Mouse (Mus musculus) stomach, embryonic 15.5 days (tissue): ENCODE measurements around the gene Cox17. TPM values are rescaled to one million over a fixed set of nuclear protein-coding genes. Genes with fewer than 3 reads are reported as not detected.

Experiments used
- ATAC-seq: fragments of 200-750 bp; cut with Nextera tagmentation; 2 replicates; pipeline ENCODE4 v1.8.0; 2017; ENCODE audit warnings: low read depth, moderate number of reproducible peaks, moderate TSS enrichment; ENCODE audit not compliant: insufficient read depth, low FRiP score
- H3K27ac ChIP-seq: fragments of 300-500 bp; sonication (generic); 2 replicates; pipeline ENCODE4 v1.5.1; 2015; ENCODE audit warnings: mild to moderate bottlenecking, inconsistent platforms
- H3K27me3 ChIP-seq: fragments of 300-500 bp; sonication (generic); replicated peaks from 2 replicates; pipeline ENCODE4 v1.6.1; 2015; ENCODE audit warnings: inconsistent platforms
- H3K36me3 ChIP-seq: fragments of 300-500 bp; sonication (generic); 2 replicates; pipeline ENCODE4 v1.6.1; 2015; ENCODE audit warnings: inconsistent platforms
- H3K4me1 ChIP-seq: fragments of 300-500 bp; sonication (generic); 2 replicates; pipeline ENCODE4 v1.6.1; 2015; ENCODE audit warnings: inconsistent platforms
- H3K4me2 ChIP-seq: fragments of 300-500 bp; sonication (generic); 2 replicates; pipeline ENCODE4 v1.6.1; 2015; ENCODE audit warnings: mild to moderate bottlenecking, inconsistent platforms
- H3K4me3 ChIP-seq: fragments of 300-500 bp; sonication (generic); replicated peaks from 2 replicates; pipeline ENCODE4 v1.5.1; 2015; ENCODE audit warnings: inconsistent platforms
- H3K9ac ChIP-seq: fragments of 300-500 bp; sonication (generic); 2 replicates; pipeline ENCODE4 v1.6.1; 2015; ENCODE audit warnings: inconsistent platforms
- H3K9me3 ChIP-seq: fragments of 300-500 bp; sonication (generic); 2 replicates; pipeline ENCODE4 v1.6.1; 2016; ENCODE audit warnings: inconsistent platforms
- WGBS: fragments of 180-500 bp; shearing (Covaris S2); methylation state at CpG from one replicate; pipeline ENCODE4 v1.1.7; 2015; 5-methylcytosine and 5-hydroxymethylcytosine counted together
- polyA plus RNA-seq: library from polyadenylated mRNA; unstranded; fragments of >200 nt; fragmentation: Nextera tagmentation; extraction: Ambion mirVana; gene quantifications from 2 replicates; pipeline ENCODE4 v1.2.1, GENCODE M21; 2015

Gene Cox17
- polyA plus RNA-seq, 1 experiment from 2014 or later: 181 TPM

DNA sequence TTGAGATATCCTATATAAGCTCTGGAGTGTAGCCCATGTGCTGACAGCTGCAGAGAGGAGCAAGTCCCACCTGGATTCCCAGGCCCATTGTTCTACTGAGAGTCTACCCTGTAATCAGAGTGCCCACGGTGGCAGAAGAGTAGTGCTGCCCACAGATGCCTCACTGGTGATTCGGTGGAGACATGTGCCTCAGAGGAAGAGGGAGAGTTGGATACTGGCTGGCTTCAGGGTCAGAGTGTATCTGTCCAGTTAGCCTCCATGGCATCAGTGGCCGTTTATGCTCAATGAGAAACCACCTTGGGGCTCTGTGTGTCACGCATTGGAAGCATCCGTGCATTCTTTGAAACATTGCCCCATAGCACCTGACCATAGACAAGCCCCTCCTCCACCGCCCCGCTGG lies 16.9 kb downstream of the Cox17 start:
- H3K9ac ChIP-seq: no peak overlapping the region
- no peak overlapping the region for H3K27ac ChIP-seq
- no peaks in the 10 kb centered on the region for H3K27me3 ChIP-seq
- H3K36me3 ChIP-seq: no peaks in the 10 kb centered on the region
- 79% methylated on average over 7 of the region's 7 CpGs for WGBS
- no peaks in the 10 kb centered on the region for H3K9me3 ChIP-seq
- no peak overlapping the region for H3K4me2 ChIP-seq
- ATAC-seq: no peak
- H3K4me1 ChIP-seq: peaks cover 8% of the 10 kb centered on the region
- no peak overlapping the region for H3K4me3 ChIP-seq

DNA sequence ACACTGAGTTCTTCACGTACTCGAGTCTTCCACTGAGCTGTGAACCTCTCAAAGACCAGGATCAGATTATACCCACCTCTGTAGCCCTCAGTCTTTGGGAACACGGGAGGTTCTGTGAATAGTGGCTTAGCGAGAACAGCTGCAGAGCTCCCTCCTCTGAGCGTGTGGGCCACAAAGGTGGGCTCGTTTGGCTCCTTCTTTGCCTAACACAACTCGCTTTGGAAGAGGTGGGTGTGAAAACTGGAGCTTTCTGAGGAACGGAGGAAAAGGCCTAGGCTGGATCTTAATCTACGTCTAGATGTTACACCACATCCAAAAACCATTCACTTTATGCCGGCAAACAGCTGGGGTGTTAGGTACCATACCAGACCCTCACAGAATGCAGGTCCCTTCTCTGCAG lies 18.6 kb downstream of the Cox17 start:
- Histone ChIP-seq H3K27ac (no peak overlapping the region), H3K4me1 (peaks cover 8% of the 10 kb centered on the region), H3K27me3 (no peaks in the 10 kb centered on the region), H3K4me2 (no peak overlapping the region), H3K4me3 (no peak overlapping the region), H3K9me3 (no peaks in the 10 kb centered on the region), H3K9ac (no peak overlapping the region), H3K36me3 (no peaks in the 10 kb centered on the region)
- WGBS: 84% methylated on average over 10 of the region's 10 CpGs
- ATAC-seq: no peak

- Histone ChIP-seq H3K9me3 (no peaks in the 10 kb centered on the region), H3K4me2 (no peak overlapping the region), H3K36me3 (no peaks in the 10 kb centered on the region), H3K27me3 (no peaks in the 10 kb centered on the region), H3K27ac (no peak overlapping the region), H3K9ac (no peak overlapping the region), H3K4me3 (no peak overlapping the region), H3K4me1 (peaks cover 8% of the 10 kb centered on the region)
- WGBS: 76% methylated on average over 4 of the region's 4 CpGs
- ATAC-seq: no peak
Measured at GRCm38 (mm10) chr16:38366231-38366630, 19.4 kb downstream of the Cox17 start.

DNA sequence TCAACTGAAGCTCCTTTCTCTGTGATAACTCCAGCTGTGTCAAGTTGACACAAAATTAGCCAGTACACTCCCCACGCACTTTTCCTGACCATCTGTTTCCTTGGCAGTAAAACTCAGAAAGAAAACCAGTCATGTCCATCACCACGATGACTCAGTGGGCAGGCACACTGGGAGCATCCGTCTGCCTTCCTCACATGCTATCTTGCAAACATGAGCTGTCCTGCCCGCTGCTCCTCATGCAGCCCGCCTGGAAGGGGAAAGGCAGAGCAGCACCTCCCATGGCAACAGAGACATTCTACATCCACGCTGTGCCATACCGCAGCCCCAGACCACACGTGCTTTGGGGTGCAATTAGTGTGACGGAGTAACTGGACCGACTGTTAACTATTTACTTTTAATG lies 21.5 kb downstream of the Cox17 start:
- Histone ChIP-seq H3K36me3 (no peaks in the 10 kb centered on the region), H3K27me3 (no peaks in the 10 kb centered on the region), H3K9me3 (no peaks in the 10 kb centered on the region), H3K4me3 (no peak overlapping the region), H3K9ac (no peak overlapping the region), H3K4me2 (no peak overlapping the region), H3K27ac (no peak overlapping the region), H3K4me1 (no peaks in the 10 kb centered on the region)
- ATAC-seq: no peak
- WGBS: 60% methylated on average over 10 of the region's 10 CpGs

DNA sequence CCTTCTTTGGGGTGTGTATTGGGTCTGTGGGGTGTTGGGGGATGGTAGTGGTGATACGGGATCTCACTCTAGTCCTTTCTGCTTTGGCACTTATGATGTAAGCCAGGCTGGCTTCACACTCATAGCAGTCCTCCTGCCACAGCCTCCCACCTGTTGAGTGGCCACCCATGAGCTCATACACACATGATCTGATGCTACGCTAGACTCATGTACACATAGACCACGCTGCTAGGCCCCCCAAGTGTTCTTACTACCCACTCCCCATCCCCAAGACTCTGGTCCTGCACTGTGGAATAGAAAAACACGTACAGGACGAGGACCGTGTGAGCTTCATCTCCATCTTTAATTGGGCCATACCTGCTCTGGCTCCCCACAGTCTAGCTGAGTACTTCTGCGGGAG lies 22.2 kb downstream of the Cox17 start:
- H3K9ac ChIP-seq: no peak overlapping the region
- H3K4me3 ChIP-seq: no peak overlapping the region
- H3K36me3 ChIP-seq: no peaks in the 10 kb centered on the region
- no peaks in the 10 kb centered on the region for H3K9me3 ChIP-seq
- H3K4me2 ChIP-seq: no peak overlapping the region
- no peak for ATAC-seq
- H3K27me3 ChIP-seq: no peaks in the 10 kb centered on the region
- H3K27ac ChIP-seq: no peak overlapping the region
- no peaks in the 10 kb centered on the region for H3K4me1 ChIP-seq
- WGBS: 83% methylated on average over 7 of the region's 7 CpGs

- ATAC-seq: no peak
- Histone ChIP-seq H3K4me3 (no peak overlapping the region), H3K4me2 (no peak overlapping the region), H3K27me3 (no peaks in the 10 kb centered on the region), H3K4me1 (no peaks in the 10 kb centered on the region), H3K9ac (no peak overlapping the region), H3K27ac (no peak overlapping the region), H3K36me3 (no peaks in the 10 kb centered on the region), H3K9me3 (no peaks in the 10 kb centered on the region)
- WGBS: 84% methylated on average over 8 of the region's 8 CpGs
Measured at GRCm38 (mm10) chr16:38369431-38369830, 22.6 kb downstream of the Cox17 start.

DNA sequence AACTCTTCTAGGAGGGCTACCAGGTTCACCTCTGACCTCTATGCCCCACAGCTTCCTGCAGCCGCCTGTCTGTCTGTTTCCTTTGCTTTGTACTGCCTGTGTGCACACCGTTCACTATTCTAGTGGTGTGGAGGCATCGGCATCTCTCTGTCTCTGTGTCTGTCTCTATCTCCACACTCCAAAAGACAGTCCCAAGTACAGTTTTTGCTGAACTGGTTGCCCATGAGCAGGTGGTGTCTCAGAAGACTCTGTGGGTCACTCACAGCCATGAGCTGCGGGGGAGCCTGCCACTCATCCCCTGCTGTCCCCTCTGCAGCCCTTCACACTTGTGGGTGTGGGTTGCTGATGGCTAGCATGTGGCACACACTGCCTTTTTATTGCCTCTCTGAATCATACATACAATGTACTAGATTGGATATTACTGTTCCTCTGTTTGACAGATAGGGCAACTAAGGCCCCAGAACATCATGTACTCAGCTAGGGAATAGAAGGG lies 23.2 kb downstream of the Cox17 start:
- no peak overlapping the region for H3K4me3 ChIP-seq
- 82% methylated on average over 4 of the region's 4 CpGs for WGBS
- no peaks in the 10 kb centered on the region for H3K36me3 ChIP-seq

DNA sequence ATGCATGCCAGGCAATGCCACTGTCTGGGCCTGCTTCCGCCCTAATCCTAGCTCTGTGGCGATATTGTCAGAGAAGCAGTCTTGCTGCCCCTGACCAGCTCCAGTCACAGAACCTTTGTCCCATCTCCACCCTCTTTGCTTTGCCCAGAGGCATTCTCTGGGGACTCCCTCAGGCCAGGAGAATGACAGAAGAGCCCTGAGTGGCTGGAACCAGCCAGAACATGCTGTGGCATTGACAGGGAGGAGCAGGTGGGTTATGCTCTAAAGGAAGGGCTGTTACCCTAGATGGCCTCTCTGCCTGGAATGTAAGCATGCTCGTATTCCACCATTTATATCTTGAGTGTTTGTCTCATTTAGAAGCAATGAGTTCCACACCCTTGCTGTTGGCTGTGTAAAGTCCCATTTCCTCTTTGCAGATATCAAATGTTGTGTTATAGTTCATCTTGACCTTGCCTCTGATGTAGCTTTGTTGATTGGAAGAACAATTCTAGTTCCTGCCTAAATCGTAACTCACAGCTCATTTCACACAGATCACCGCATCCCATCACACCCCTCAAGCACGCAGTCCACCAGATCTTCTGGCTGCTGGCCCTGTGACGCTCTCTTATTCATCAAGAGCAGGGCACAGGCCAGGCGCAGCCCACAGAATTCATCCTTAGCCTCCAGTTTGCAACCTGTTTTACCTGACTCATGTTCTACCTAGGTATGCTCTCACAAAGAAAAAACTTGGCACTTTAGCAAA lies 24.0 kb downstream of the Cox17 start:
- Histone ChIP-seq H3K4me1 (no peaks in the 10 kb centered on the region), H3K4me2 (no peak overlapping the region), H3K36me3 (no peaks in the 10 kb centered on the region), H3K27ac (no peak overlapping the region), H3K27me3 (no peaks in the 10 kb centered on the region), H3K9me3 (no peaks in the 10 kb centered on the region), H3K9ac (no peak overlapping the region), H3K4me3 (no peak overlapping the region)
- no peak for ATAC-seq
- WGBS: 73% methylated on average over 8 of the region's 8 CpGs

More for the DNA sequence above, 23.2 kb downstream of the Cox17 start:
- no peak for ATAC-seq
- Histone ChIP-seq H3K9ac (no peak overlapping the region), H3K27ac (no peak overlapping the region), H3K27me3 (no peaks in the 10 kb centered on the region), H3K4me1 (no peaks in the 10 kb centered on the region), H3K4me2 (no peak overlapping the region), H3K9me3 (no peaks in the 10 kb centered on the region)

- peak; percentile 87 for ATAC-seq
- 85% methylated on average over 15 of the region's 15 CpGs for WGBS
Measured at GRCm38 (mm10) chr16:38371705-38372296, 25.0 kb downstream of the Cox17 start.

DNA sequence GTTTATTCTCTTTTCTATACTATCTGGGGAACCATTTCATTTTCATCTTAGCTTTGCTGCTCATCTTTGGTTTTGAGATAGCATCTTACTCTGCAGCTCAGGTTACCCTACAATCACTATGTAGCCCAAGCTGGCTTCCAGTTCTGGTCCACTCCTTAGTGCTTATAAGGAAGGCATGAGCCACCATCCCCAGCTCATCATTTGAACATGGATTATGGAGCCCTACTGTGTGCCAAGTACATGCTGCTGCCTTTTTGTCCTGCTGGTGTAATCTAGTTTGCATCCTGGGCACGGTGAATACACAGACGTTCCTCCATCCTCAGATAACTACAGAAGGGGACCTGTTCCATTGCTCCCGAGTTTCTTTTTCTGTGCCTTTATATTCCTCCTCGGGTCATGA lies 26.1 kb downstream of the Cox17 start:
- Histone ChIP-seq H3K27me3 (no peaks in the 10 kb centered on the region), H3K9ac (no peak overlapping the region), H3K4me2 (no peak overlapping the region), H3K4me1 (peaks cover 5% of the 10 kb centered on the region; the same call in 1 of the 2 replicates), H3K9me3 (no peaks in the 10 kb centered on the region), H3K4me3 (no peak overlapping the region), H3K36me3 (no peaks in the 10 kb centered on the region), H3K27ac (no peak overlapping the region)
- no peak for ATAC-seq
- 88% methylated on average over 4 of the region's 4 CpGs for WGBS

More at GRCm38 (mm10) chr16:38371705-38372296, 25.0 kb downstream of the Cox17 start:
- Histone ChIP-seq H3K27ac (no peak overlapping the region), H3K9me3 (no peaks in the 10 kb centered on the region), H3K27me3 (no peaks in the 10 kb centered on the region), H3K9ac (no peak overlapping the region), H3K4me2 (no peak overlapping the region), H3K4me1 (peaks cover 5% of the 10 kb centered on the region; the same call in 1 of the 2 replicates), H3K4me3 (no peak overlapping the region), H3K36me3 (no peaks in the 10 kb centered on the region)

DNA sequence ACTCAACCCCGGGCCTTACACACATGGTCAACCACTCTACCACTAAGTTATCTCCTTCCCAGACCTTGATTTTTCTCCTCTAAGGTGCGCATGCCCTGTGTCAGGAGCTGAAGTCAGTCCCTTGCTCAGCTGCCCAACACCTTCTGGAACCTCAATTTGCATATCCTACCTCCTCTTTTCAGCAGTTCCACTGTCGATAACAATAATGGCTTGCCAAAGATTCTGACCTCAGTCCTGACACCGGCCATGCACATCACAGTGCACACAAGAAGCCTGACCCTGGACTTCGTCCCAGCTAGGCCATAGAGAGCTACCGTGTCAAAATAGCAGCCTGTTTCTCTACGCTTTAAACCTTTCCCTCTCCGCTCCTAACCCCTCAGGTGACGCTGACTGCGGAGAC lies 26.6 kb downstream of the Cox17 start:
- H3K9me3 ChIP-seq: no peaks in the 10 kb centered on the region
- no peak overlapping the region for H3K4me2 ChIP-seq
- peaks cover 5% of the 10 kb centered on the region; the same call in 1 of the 2 replicates for H3K4me1 ChIP-seq
- no peaks in the 10 kb centered on the region for H3K27me3 ChIP-seq
- H3K27ac ChIP-seq: no peak overlapping the region
- no peaks in the 10 kb centered on the region for H3K36me3 ChIP-seq
- H3K9ac ChIP-seq: no peak overlapping the region
- H3K4me3 ChIP-seq: no peak overlapping the region
- WGBS: 82% methylated on average over 10 of the region's 10 CpGs
- ATAC-seq: no peak

- H3K4me1 ChIP-seq: peaks cover 5% of the 10 kb centered on the region; the same call in 1 of the 2 replicates
- no peak for ATAC-seq
- H3K4me2 ChIP-seq: no peak overlapping the region
- no peaks in the 10 kb centered on the region for H3K9me3 ChIP-seq
- no peaks in the 10 kb centered on the region for H3K27me3 ChIP-seq
- H3K9ac ChIP-seq: no peak overlapping the region
- H3K4me3 ChIP-seq: no peak overlapping the region
- 84% methylated on average over 16 of the region's 16 CpGs for WGBS
- H3K27ac ChIP-seq: no peak overlapping the region
- H3K36me3 ChIP-seq: no peaks in the 10 kb centered on the region
Measured at GRCm38 (mm10) chr16:38373941-38374340, 27.1 kb downstream of the Cox17 start.
